Mouse (Mus musculus): ENCODE data around the gene C2cd2.
"Not testable (repeated sequence)": the region's sequence is repeated elsewhere in the genome, so short reads cannot be mapped to it uniquely, and the experiment has no call there.

The C2cd2 gene

GRCm38 (mm10) chr16:97948836-97949235 lies 13.6 kb downstream of the C2cd2 start:
- DNase-seq (ENCODE audit: low read depth, low spot score), result no peak

- DNase-seq (ENCODE audit: low read depth, low spot score), result not testable (repeated sequence)
Observed at GRCm38 (mm10) chr16:97946993-97947392, 15.4 kb downstream of the C2cd2 start.

GRCm38 (mm10) chr16:97941844-97942243 lies 20.6 kb downstream of the C2cd2 start:
- no peak for DNase-seq (ENCODE audit: low read depth, low spot score)

- no peak for DNase-seq (ENCODE audit: low read depth, low spot score)
Observed at GRCm38 (mm10) chr16:97940471-97940973, 21.9 kb downstream of the C2cd2 start.

- no peak for DNase-seq (ENCODE audit: low read depth, low spot score)
Observed at GRCm38 (mm10) chr16:97935815-97936214, 26.6 kb downstream of the C2cd2 start.

GRCm38 (mm10) chr16:97930231-97930630 lies 32.2 kb downstream of the C2cd2 start:
- DNase-seq (ENCODE audit: low read depth, low spot score), result no peak

GRCm38 (mm10) chr16:97929520-97929919 lies 32.9 kb downstream of the C2cd2 start:
- no peak for DNase-seq (ENCODE audit: low read depth, low spot score)

- no peak for DNase-seq (ENCODE audit: low read depth, low spot score)
Observed at GRCm38 (mm10) chr16:97927331-97927938, 35.0 kb downstream of the C2cd2 start.

- no peak for DNase-seq (ENCODE audit: low read depth, low spot score)
Observed at GRCm38 (mm10) chr16:97926381-97926780, 36.0 kb downstream of the C2cd2 start.

- DNase-seq (ENCODE audit: low read depth, low spot score), result no peak
Observed at GRCm38 (mm10) chr16:97925760-97926159, 36.6 kb downstream of the C2cd2 start.

GRCm38 (mm10) chr16:97923700-97924099 lies 38.7 kb downstream of the C2cd2 start:
- DNase-seq (ENCODE audit: low read depth, low spot score), result no peak

- no peak for DNase-seq (ENCODE audit: low read depth, low spot score)
Observed at GRCm38 (mm10) chr16:97922779-97923126, 39.6 kb downstream of the C2cd2 start.

- DNase-seq (ENCODE audit: low read depth, low spot score), result peak; percentile 21
Observed at GRCm38 (mm10) chr16:97921961-97922778, 40.2 kb downstream of the C2cd2 start.

GRCm38 (mm10) chr16:97920621-97921020 lies 41.8 kb downstream of the C2cd2 start:
- DNase-seq (ENCODE audit: low read depth, low spot score), result no peak

- DNase-seq (ENCODE audit: low read depth, low spot score), result no peak
Observed at GRCm38 (mm10) chr16:97919793-97920192, 42.6 kb downstream of the C2cd2 start.

GRCm38 (mm10) chr16:97912873-97913272 lies 49.5 kb downstream of the C2cd2 start:
- DNase-seq (ENCODE audit: low read depth, low spot score), result no peak

GRCm38 (mm10) chr16:97909356-97909755 lies 53.0 kb downstream of the C2cd2 start:
- DNase-seq (ENCODE audit: low read depth, low spot score), result no peak

GRCm38 (mm10) chr16:97907496-97907895 lies 54.9 kb downstream of the C2cd2 start:
- DNase-seq (ENCODE audit: low read depth, low spot score), result no peak

GRCm38 (mm10) chr16:97906337-97906736 lies 56.1 kb downstream of the C2cd2 start:
- no peak for DNase-seq (ENCODE audit: low read depth, low spot score)

GRCm38 (mm10) chr16:97905449-97905991 lies 56.9 kb downstream of the C2cd2 start:
- no peak for DNase-seq (ENCODE audit: low read depth, low spot score)

- no peak for DNase-seq (ENCODE audit: low read depth, low spot score)
Observed at GRCm38 (mm10) chr16:97904035-97904434, 58.4 kb downstream of the C2cd2 start.

GRCm38 (mm10) chr16:97897346-97898024 lies 64.9 kb downstream of the C2cd2 start:
- no peak for DNase-seq (ENCODE audit: low read depth, low spot score)

Data from c-Kit-negative CD71-positive TER-119-positive erythroid progenitor cells, embryonic 14.5 days (primary cell).